Mouse (Mus musculus): ENCODE results near the gene Mef2b. TPM values are rescaled to one million over a fixed set of nuclear protein-coding genes. Genes with fewer than 3 reads are reported as not detected.

Gene Mef2b
- total and polyA plus RNA-seq, 2 experiments from 2014 or later: 0.20 TPM; not detected in 1

- no peaks in the 10 kb centered on the region for H3K4me1 ChIP-seq (ENCODE audit: control insufficient read depth, insufficient read depth)
- H3K9ac ChIP-seq (replicated peaks; ENCODE audit: low read depth, low read length): no peak overlapping the region
- H3K27me3 ChIP-seq (ENCODE audit: control insufficient read depth, insufficient read depth, low read length): peaks cover 12% of the 10 kb centered on the region; the same call in 1 of the 2 replicates
- H3K4me2 ChIP-seq (ENCODE audit: low read depth, low read length): no peak overlapping the region
- ATAC-seq (ENCODE audit: insufficient read depth, low read depth) (no peak), DNase-seq (ENCODE audit: low spot score) (no peak)
- TF ChIP-seq CTCF (IDR thresholded peaks at IDR 0.05; ENCODE audit: low read depth): no peak
- no peak for TF ChIP-seq EP300 (IDR thresholded peaks at IDR 0.05; ENCODE audit: low read depth)
- H3K36me3 ChIP-seq (replicated peaks; ENCODE audit: control insufficient read depth, insufficient read depth, low read length): no peaks in the 10 kb centered on the region
- H3K4me3 ChIP-seq (ENCODE audit: low read depth, low read length): no peak overlapping the region
- 65% methylated on average over 7 of the region's 7 CpGs for WGBS
- H3K9me3 ChIP-seq (replicated peaks; ENCODE audit: control insufficient read depth, low read length): no peaks in the 10 kb centered on the region
- H3K27ac ChIP-seq (ENCODE audit: low read depth): no peak overlapping the region
Observed at GRCm38 (mm10) chr8:70104922-70105321, 34.6 kb upstream of the Mef2b start.

- DNase-seq (ENCODE audit: low spot score) (no peak), ATAC-seq (ENCODE audit: insufficient read depth, low read depth) (no peak)
- no peak overlapping the region for H3K9ac ChIP-seq (replicated peaks; ENCODE audit: low read depth, low read length)
- H3K36me3 ChIP-seq (replicated peaks; ENCODE audit: control insufficient read depth, insufficient read depth, low read length): no peaks in the 10 kb centered on the region
- H3K4me3 ChIP-seq (ENCODE audit: low read depth, low read length): no peak overlapping the region
- no peaks in the 10 kb centered on the region for H3K4me1 ChIP-seq (ENCODE audit: control insufficient read depth, insufficient read depth)
- no peak overlapping the region for H3K27ac ChIP-seq (ENCODE audit: low read depth)
- 77% methylated on average over 2 of the region's 2 CpGs for WGBS
- peaks cover 64% of the 10 kb centered on the region for H3K27me3 ChIP-seq (ENCODE audit: control insufficient read depth, insufficient read depth, low read length)
- H3K4me2 ChIP-seq (ENCODE audit: low read depth, low read length): no peak overlapping the region
- no peak for TF ChIP-seq EP300 (IDR thresholded peaks at IDR 0.05; ENCODE audit: low read depth)
- no peak for TF ChIP-seq CTCF (IDR thresholded peaks at IDR 0.05; ENCODE audit: low read depth)
- no peaks in the 10 kb centered on the region for H3K9me3 ChIP-seq (replicated peaks; ENCODE audit: control insufficient read depth, low read length)
Observed at GRCm38 (mm10) chr8:70110451-70110850, 29.1 kb upstream of the Mef2b start.

- no peak overlapping the region for H3K27ac ChIP-seq (ENCODE audit: low read depth)
- no peak for DNase-seq (ENCODE audit: low spot score)
- no peaks in the 10 kb centered on the region for H3K9me3 ChIP-seq (replicated peaks; ENCODE audit: control insufficient read depth, low read length)
- no peak overlapping the region for H3K9ac ChIP-seq (replicated peaks; ENCODE audit: low read depth, low read length)
- no peaks in the 10 kb centered on the region for H3K36me3 ChIP-seq (replicated peaks; ENCODE audit: control insufficient read depth, insufficient read depth, low read length)
- H3K4me1 ChIP-seq (ENCODE audit: control insufficient read depth, insufficient read depth): no peaks in the 10 kb centered on the region
- 46% methylated on average over 23 of the region's 23 CpGs for WGBS
- ATAC-seq (ENCODE audit: insufficient read depth, low read depth): no peak
- TF ChIP-seq CTCF (IDR thresholded peaks at IDR 0.05; ENCODE audit: low read depth) (no peak), EP300 (IDR thresholded peaks at IDR 0.05; ENCODE audit: low read depth) (no peak)
- H3K27me3 ChIP-seq (ENCODE audit: control insufficient read depth, insufficient read depth, low read length): peaks cover 69% of the 10 kb centered on the region
- no peak overlapping the region for H3K4me2 ChIP-seq (ENCODE audit: low read depth, low read length)
- no peak overlapping the region for H3K4me3 ChIP-seq (ENCODE audit: low read depth, low read length)
Observed at GRCm38 (mm10) chr8:70111192-70111795, 28.2 kb upstream of the Mef2b start.

- no peak for DNase-seq (ENCODE audit: low spot score)
- Histone ChIP-seq H3K4me1 (ENCODE audit: control insufficient read depth, insufficient read depth) (no peaks in the 10 kb centered on the region), H3K27ac (ENCODE audit: low read depth) (no peak overlapping the region), H3K4me2 (ENCODE audit: low read depth, low read length) (no peak overlapping the region), H3K36me3 (replicated peaks; ENCODE audit: control insufficient read depth, insufficient read depth, low read length) (no peaks in the 10 kb centered on the region), H3K4me3 (ENCODE audit: low read depth, low read length) (no peak overlapping the region), H3K9me3 (replicated peaks; ENCODE audit: control insufficient read depth, low read length) (no peaks in the 10 kb centered on the region), H3K9ac (replicated peaks; ENCODE audit: low read depth, low read length) (no peak overlapping the region), H3K27me3 (ENCODE audit: control insufficient read depth, insufficient read depth, low read length) (peaks cover 81% of the 10 kb centered on the region)
- ATAC-seq (ENCODE audit: insufficient read depth, low read depth): no peak
- no peak for TF ChIP-seq EP300 (IDR thresholded peaks at IDR 0.05; ENCODE audit: low read depth)
- TF ChIP-seq CTCF (IDR thresholded peaks at IDR 0.05; ENCODE audit: low read depth): no peak
- 7% methylated on average over 43 of the region's 43 CpGs for WGBS
Observed at GRCm38 (mm10) chr8:70112401-70113016, 27.0 kb upstream of the Mef2b start.

- TF ChIP-seq EP300 (IDR thresholded peaks at IDR 0.05; ENCODE audit: low read depth) (no peak), CTCF (IDR thresholded peaks at IDR 0.05; ENCODE audit: low read depth) (no peak)
Observed at GRCm38 (mm10) chr8:70114488-70114887, 25.0 kb upstream of the Mef2b start.

More at GRCm38 (mm10) chr8:70114488-70114887, 25.0 kb upstream of the Mef2b start:
- ATAC-seq (ENCODE audit: insufficient read depth, low read depth) (no peak), DNase-seq (ENCODE audit: low spot score) (no peak)
- Histone ChIP-seq H3K27ac (ENCODE audit: low read depth) (no peak overlapping the region), H3K4me1 (ENCODE audit: control insufficient read depth, insufficient read depth) (no peaks in the 10 kb centered on the region), H3K4me3 (ENCODE audit: low read depth, low read length) (no peak overlapping the region), H3K27me3 (ENCODE audit: control insufficient read depth, insufficient read depth, low read length) (peaks cover 92% of the 10 kb centered on the region), H3K36me3 (replicated peaks; ENCODE audit: control insufficient read depth, insufficient read depth, low read length) (no peaks in the 10 kb centered on the region), H3K4me2 (ENCODE audit: low read depth, low read length) (no peak overlapping the region), H3K9ac (replicated peaks; ENCODE audit: low read depth, low read length) (no peak overlapping the region), H3K9me3 (replicated peaks; ENCODE audit: control insufficient read depth, low read length) (no peaks in the 10 kb centered on the region)
- WGBS: 19% methylated on average over 6 of the region's 6 CpGs
